Mouse (Mus musculus) gastrocnemius, adult 2 months (tissue): ENCODE data around the gene Robo1. TPM values are rescaled to one million over a fixed set of nuclear protein-coding genes. Genes with fewer than 3 reads are reported as not detected.
A peak's percentile ranks its signal among the peaks of the same experiment; 100 is the strongest.

Experiments used
- DNase-seq: peaks from one replicate; pipeline ENCODE4 v3.0.0; 2022
- H3K27ac ChIP-seq: fragments of 200-600 bp; 2 replicates; pipeline ENCODE4 v1.8.1; 2022; ENCODE audit warnings: mild to moderate bottlenecking
- H3K4me3 ChIP-seq: fragments of 200-600 bp; 2 replicates; pipeline ENCODE4 v1.8.1; 2022; ENCODE audit warnings: mild to moderate bottlenecking, moderate library complexity
- CTCF ChIP-seq: fragments of 200-600 bp; IDR thresholded peaks from 2 replicates; pipeline ENCODE4 v1.8.1; 2022; ENCODE audit warnings: antibody characterized with exemption, mild to moderate bottlenecking, moderate library complexity
- intact Hi-C: fragments of 180-260 bp; cut with DNase I; formaldehyde crosslinking; loops from one replicate; pipeline ENCODE4 v1.15.1; 2025
- total RNA-seq, 2 experiments: library from RNA; stranded (reverse); gene quantifications; 2 replicates each; pipeline ENCODE4 v1.2.3; 2021

Robo1 gene
- total RNA-seq, 2 experiments from 2014 or later: 0.84 to 1.6 TPM

DNA sequence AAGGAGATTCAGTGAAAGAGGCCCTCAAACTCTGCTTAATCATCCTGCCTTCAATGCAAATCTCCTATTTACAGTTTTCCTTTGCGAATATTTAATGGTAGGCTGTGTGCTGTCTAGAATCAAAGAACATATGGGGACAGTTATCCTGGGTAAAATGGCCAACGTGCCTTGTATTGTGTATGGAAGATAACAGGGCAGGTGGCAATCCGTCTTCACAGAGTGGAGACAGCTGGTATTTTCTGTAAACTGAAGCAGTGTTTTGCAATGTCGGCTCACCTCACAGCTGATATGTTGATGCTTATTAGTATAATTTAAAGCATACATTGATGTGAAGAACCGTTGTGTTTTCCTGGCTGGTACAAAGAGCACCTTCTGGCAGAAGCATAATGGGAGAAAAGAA lies 464.2 kb downstream of the Robo1 start:
- H3K27ac ChIP-seq: no peak overlapping the region
- H3K4me3 ChIP-seq: no peak overlapping the region
- intact Hi-C loops: no loop called here
- no peak for DNase-seq
- no peak for TF ChIP-seq CTCF

DNA sequence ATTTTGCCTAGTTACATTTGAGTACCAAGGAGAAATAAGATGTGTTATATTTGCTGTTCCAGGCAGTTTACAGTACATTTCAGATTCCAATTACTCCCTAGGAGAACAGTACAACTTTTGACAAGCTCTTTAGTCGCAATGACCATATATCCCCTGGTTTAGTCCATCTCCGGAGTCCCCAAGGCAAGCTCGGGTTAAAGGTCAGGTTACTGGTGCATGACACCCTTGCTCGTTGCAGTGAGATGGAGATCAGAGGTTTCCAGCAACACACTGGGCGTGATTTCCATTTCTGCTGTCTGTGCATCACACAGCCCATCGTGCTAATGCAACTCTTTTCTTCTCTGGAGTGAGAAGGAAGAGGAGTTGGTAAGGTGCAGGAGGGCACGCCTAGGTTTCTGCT lies 464.9 kb downstream of the Robo1 start:
- no peak for DNase-seq
- Histone ChIP-seq H3K4me3 (no peak overlapping the region), H3K27ac (no peak overlapping the region)
- intact Hi-C loops: no loop called here
- TF ChIP-seq CTCF: no peak

DNA sequence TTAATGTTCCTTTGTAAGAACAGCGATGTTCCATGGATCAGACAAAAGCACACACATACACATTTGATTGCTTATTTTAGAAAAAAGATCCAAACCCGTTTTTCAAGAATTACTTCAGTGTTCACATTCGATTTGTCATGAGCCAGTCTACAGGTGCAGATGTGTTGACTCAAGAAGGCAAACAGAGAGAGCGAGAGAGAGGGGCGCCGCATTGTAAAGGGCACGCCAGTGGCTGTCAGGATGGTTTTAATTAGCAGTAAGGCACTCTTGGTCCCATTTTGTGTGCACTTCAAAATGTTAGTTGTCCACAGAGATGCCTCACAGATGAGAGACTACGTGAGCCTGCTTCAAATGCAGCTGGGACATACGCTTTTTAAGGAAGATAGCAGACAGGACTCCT lies 470.4 kb downstream of the Robo1 start:
- intact Hi-C loops: no loop called here
- no peak for TF ChIP-seq CTCF
- Histone ChIP-seq H3K27ac (no peak overlapping the region), H3K4me3 (no peak overlapping the region)
- no peak for DNase-seq

DNA sequence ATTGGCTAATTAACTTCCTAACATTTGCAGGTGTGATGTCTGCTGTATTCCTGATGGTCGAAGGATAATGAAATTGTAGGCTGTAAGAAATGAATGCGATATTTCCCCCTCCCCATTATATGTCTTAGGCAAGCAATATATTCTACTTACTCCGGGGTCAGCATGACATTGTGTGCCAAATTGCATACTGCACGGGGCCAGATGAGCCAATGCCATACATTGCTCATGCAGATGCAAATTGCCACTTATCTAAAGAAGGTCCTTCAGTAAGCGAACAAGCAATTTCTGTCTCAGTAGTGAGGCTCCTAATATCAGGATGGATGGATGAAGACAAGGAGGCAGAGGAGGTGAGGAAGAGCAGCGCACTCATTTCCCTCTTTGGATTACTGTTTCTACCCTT lies 474.1 kb downstream of the Robo1 start:
- no peak for DNase-seq
- intact Hi-C loops: no loop called here
- Histone ChIP-seq H3K4me3 (no peak overlapping the region), H3K27ac (no peak overlapping the region)
- no peak for TF ChIP-seq CTCF

DNA sequence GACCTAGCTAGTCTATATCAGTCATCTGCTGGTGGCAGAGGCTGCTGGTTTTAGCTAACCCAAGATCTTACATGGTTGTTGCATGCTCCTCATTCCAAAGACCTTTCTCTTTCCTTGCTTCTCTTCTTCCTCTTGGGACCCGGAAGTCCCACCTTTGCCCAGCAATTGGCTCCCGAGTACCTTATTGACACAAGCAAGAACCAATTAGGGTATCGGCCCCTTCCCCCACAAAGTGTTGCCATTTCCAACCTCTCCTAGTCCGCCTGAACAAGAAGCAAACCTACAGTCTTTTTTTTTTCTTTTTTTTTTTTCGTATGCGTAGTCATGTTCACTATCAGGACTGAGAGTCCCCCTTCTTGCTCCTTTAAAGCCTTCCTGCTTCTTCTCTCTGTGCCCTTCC lies 478.0 kb downstream of the Robo1 start:
- intact Hi-C loops: no loop called here
- TF ChIP-seq CTCF: no peak

DNA sequence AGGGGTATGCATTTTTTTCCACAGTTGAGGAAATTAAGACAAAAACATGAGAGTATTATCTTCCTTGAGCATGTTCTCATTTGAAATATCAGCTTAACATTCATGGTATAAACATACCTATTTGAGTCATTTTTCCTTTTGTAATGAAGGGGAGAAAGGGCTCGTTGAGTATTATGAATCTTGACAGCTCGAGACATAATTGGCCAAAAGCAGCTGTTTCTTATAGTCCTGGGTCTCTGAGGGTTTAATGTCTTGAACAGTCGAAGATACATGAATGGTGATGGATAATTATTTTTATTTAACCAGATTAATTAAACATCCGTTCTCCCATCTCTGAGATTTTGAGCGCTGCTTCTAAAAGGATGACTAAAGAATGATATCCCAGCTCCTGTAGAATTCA lies 478.5 kb downstream of the Robo1 start:
- intact Hi-C loops: no loop called here
- DNase-seq: no peak
- no peak for TF ChIP-seq CTCF
- H3K27ac ChIP-seq: no peak overlapping the region
- no peak overlapping the region for H3K4me3 ChIP-seq

More for the DNA sequence above, 478.0 kb downstream of the Robo1 start:
- Histone ChIP-seq H3K27ac (no peak overlapping the region), H3K4me3 (no peak overlapping the region)
- DNase-seq: no peak

DNA sequence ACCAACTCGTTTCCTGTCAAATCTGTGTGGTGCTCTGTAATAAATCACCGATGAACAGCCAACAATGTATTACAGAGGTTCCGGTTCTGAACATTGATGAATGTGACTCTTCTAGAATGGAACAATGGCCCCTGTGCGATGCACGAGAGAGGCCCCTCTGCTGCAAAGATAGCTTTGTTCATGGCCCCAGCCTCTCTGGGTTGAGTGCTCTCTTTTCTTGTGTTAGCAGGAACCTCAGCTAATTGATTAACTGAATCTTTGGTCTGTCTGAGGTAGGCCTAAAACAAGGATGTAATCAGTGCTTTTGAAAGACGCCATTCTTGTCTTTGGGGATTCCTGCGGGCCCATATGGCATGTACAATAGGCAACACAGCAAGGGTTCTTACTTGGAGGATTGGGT lies 479.9 kb downstream of the Robo1 start:
- no peak for TF ChIP-seq CTCF
- no peak overlapping the region for H3K4me3 ChIP-seq
- intact Hi-C loops: no loop called here
- no peak overlapping the region for H3K27ac ChIP-seq
- no peak for DNase-seq

DNA sequence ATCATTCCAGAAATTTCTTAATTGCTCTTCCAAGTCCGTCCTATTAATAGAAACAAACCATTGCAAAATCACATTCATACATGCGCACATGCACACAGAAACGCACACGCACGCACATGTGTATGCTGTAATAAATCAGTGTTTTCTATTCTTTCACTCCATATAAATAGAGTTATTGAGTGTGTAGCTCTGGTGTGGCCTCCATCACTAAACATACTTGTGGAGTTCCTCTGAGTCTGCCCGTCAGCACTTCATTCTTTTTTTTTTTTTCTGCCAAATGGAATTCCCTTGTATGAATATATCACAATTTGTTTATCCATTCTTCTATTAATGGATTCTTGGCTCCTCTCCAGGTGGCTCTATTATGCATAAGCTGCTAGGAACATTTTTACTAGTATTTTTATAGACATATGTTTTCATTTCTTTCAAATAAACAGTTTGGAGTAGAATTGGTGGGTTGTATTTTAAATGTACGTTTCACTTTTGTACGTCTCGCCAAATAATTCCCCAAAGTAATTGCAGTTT lies 483.1 kb downstream of the Robo1 start:
- TF ChIP-seq CTCF: no peak
- H3K4me3 ChIP-seq: no peak overlapping the region
- DNase-seq: no peak
- no peak overlapping the region for H3K27ac ChIP-seq
- intact Hi-C loops: no loop called here

DNA sequence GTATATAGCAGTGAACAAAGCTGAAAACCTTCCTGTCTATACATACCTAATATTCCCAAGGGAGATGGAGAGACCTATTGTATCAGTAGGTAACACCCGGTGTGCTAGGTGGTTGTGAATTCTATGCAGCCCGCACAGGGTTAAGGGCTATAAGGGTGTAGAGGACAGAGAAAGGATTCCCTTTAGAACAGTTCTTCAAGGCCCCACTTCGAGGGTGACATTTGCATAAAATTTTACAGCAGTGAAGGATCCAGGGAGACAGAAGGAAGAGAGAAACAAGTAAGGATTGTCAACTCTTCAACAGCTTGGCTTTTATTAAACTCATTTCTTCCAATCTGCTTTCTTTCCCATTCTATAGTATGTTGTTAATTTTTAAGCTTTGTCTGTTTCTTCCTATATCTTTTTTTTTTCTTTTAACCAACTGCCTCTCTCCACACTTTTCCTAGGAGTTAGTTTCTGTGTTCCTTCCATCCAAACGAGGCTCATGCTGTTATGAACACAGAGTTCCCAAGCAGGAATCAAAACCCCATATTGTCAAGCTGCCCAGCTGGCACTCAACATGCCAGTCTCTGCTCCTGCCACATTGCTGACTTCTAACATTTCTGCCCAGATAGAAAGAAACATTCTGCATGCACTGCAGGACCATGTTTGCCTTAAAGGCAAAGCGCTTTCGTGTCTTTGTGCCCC lies 486.7 kb downstream of the Robo1 start:
- Histone ChIP-seq H3K4me3 (peak overlapping the region; percentile 28; the same call in 1 of the 2 replicates), H3K27ac (peak overlapping the region; percentile 29)
- TF ChIP-seq CTCF: no peak
- peak; percentile 76 for DNase-seq
- intact Hi-C loops: no loop called here

DNA sequence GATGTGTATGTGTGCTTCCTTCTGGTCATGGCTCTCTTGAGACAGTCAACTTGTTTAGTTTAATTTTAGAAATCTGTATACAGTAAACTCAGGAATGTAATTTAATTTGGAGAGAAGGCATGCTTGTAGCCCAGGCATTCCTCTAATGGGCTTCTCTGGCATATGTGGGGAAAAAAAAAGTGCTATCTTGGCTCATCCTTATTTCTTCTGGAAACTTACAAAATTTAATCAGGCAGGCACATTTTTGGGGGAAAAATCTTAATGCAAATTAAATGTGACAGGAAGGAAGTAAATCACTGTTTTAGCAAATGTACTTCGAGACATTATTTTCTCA lies 487.2 kb downstream of the Robo1 start:
- intact Hi-C loops: no loop called here
- no peak for TF ChIP-seq CTCF
- DNase-seq: no peak
- peak overlapping the region; percentile 28; the same call in 1 of the 2 replicates for H3K4me3 ChIP-seq
- H3K27ac ChIP-seq: peak overlapping the region; percentile 29

DNA sequence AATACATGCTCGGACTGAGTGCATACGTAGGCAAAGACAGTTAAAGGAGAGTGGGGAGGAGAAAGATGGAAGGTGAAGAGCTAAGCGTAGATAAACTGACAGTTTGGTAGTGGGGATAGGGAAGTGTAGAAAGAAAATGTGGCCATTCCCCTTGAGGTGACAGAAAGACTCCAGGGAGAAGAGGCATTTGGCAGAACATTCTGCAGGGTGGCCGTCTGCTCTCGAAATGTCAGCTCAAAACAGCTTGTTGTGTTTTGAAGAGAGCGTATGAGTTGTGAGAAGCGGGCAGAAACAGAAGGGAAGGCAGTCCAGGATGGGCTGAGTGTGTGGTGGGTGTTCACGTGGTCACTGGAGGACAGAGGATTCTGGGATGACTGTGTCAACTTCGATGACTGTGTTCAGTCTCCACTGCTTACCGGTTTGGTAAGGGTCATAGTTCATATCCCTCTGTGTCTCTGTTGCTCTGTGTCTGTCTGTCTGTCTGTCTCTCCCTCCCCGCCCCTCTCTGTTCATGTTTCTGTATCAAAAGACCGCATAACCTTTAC lies 490.4 kb downstream of the Robo1 start:
- no peak for DNase-seq
- no peak for TF ChIP-seq CTCF
- H3K27ac ChIP-seq: no peak overlapping the region
- intact Hi-C loops: no loop called here
- H3K4me3 ChIP-seq: no peak overlapping the region

DNA sequence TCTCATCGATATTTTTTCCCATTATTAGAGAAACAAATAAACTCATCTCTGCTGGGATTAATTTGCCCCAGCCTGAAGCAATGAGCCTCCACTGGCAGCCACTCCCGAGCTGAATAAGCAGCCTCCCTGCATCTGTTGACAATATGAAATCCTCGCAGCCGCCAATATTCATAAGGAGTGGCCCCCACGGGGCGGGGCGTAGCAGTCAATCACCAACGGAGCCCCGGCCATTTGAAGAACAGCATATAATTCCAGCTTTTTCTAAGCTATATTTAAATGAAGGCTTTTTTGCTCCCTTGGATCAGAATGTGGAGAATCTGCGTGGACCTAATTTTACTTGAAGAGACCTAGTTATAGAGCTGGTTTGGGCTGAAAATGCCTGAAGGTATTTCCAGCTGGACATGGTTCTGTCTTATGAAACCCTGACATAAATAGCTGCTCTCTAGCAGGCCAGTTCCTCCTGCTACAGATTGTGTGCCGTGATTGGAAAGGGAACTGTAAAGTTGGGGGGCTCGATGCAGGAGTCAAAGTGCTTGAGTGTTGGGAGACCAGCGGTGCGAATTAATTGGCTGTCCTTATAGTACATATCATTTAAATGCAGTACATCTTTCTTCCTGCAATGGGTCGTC lies 492.1 kb downstream of the Robo1 start:
- peak; percentile 75 for DNase-seq
- Histone ChIP-seq H3K27ac (peak overlapping the region; percentile 78), H3K4me3 (peak overlapping the region; percentile 62)
- no peak for TF ChIP-seq CTCF
- intact Hi-C loops: no loop called here

DNA sequence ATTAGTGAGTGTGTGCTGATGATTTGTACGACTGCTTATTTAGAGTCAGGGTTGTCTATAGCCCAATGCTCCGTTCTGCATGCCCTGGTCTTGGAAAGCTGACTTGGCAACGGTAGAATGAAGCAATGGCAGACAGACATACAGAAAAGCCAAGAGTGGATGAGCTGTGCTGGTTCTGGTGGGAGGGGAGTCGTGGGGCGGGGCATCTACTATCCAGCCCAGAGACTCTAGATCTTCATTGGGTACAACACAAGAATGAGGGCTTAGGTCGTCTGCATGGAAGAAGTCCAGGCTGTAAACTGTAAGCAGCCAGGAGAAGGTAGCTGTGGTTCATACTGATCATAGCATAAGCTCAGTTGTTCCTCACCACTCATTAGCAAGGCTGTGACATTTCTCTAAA lies 492.7 kb downstream of the Robo1 start:
- Histone ChIP-seq H3K4me3 (peak overlapping the region; percentile 62), H3K27ac (peak overlapping the region; percentile 78)
- DNase-seq: peak; percentile 22
- intact Hi-C loops: no loop called here
- no peak for TF ChIP-seq CTCF
